Mouse (Mus musculus) left cerebral cortex, postnatal 14 days (tissue): ENCODE measurements around the gene Pole3. TPM values are rescaled to one million over a fixed set of nuclear protein-coding genes. Genes with fewer than 3 reads are reported as not detected.

Experiments
- DNase-seq, 2 experiments: peaks; one replicate each; pipeline ENCODE4 v3.0.0; 2021 to 2022; ENCODE audit warnings: low spot score in 2 of 2, mixed read lengths in 1 of 2
- intact Hi-C: fragments of 180-260 bp; cut with DNase I; formaldehyde crosslinking; loops from one replicate; pipeline ENCODE4 v1.15.1; 2025
- total RNA-seq, 2 experiments: library from RNA; stranded (reverse); gene quantifications; 2 replicates each; pipeline ENCODE4 v1.2.3; 2021

The Pole3 gene
- total RNA-seq, 2 experiments from 2014 or later = 19.5 to 24.4 TPM

- intact Hi-C loops = no loop called here
Observed at GRCm38 (mm10) chr4:62519849-62520233, 5.0 kb downstream of the Pole3 start, which contains the start of gene Alad. Alad (minus strand) TSS chr4:62519918.

GRCm38 (mm10) chr4:62519122-62519848 lies 5.6 kb downstream of the Pole3 start:
- peak in 1 of 2 experiments; percentile 39 for DNase-seq
- intact Hi-C loops = no loop called here

More at GRCm38 (mm10) chr4:62519849-62520233, 5.0 kb downstream of the Pole3 start, which contains the start of gene Alad:
- DNase-seq = peak; percentile 50 to 77

- DNase-seq = no peak
- intact Hi-C loops = no loop called here
Observed at GRCm38 (mm10) chr4:62518416-62519121, 6.3 kb downstream of the Pole3 start.

GRCm38 (mm10) chr4:62517538-62518415 lies 7.1 kb downstream of the Pole3 start:
- no peak for DNase-seq
- intact Hi-C loops = no loop called here

- intact Hi-C loops = no loop called here
- no peak for DNase-seq
Observed at GRCm38 (mm10) chr4:62517046-62517445, 7.8 kb downstream of the Pole3 start.

GRCm38 (mm10) chr4:62516579-62516978 lies 8.3 kb downstream of the Pole3 start:
- DNase-seq = no peak
- intact Hi-C loops = no loop called here

- no peak for DNase-seq
- intact Hi-C loops = no loop called here
Observed at GRCm38 (mm10) chr4:62516079-62516478, 8.8 kb downstream of the Pole3 start.

GRCm38 (mm10) chr4:62515490-62515889 lies 9.4 kb downstream of the Pole3 start:
- intact Hi-C loops = no loop called here
- no peak for DNase-seq

- DNase-seq = no peak
- intact Hi-C loops = no loop called here
Observed at GRCm38 (mm10) chr4:62514995-62515394, 9.9 kb downstream of the Pole3 start.

- intact Hi-C loops = no loop called here
- no peak for DNase-seq
Observed at GRCm38 (mm10) chr4:62513998-62514506, 10.8 kb downstream of the Pole3 start.

GRCm38 (mm10) chr4:62509946-62510345 lies 14.9 kb downstream of the Pole3 start:
- intact Hi-C loops = no loop called here
- no peak for DNase-seq

- no peak for DNase-seq
- intact Hi-C loops = no loop called here
Observed at GRCm38 (mm10) chr4:62508839-62509238, 16.0 kb downstream of the Pole3 start.

- intact Hi-C loops = no loop called here
- DNase-seq = no peak
Observed at GRCm38 (mm10) chr4:62506798-62507197, 18.1 kb downstream of the Pole3 start.

GRCm38 (mm10) chr4:62505991-62506390 lies 18.9 kb downstream of the Pole3 start:
- intact Hi-C loops = no loop called here
- no peak for DNase-seq

GRCm38 (mm10) chr4:62503374-62503970 lies 21.4 kb downstream of the Pole3 start, which contains the start of gene Hdhd3:
Hdhd3 (minus strand) TSS chr4:62503467.
- intact Hi-C loops = loop anchor here (5.0 kb wide), 1 partner anchor 46 kb away; no protein-coding TSS in a partner anchor
- DNase-seq = no peak

GRCm38 (mm10) chr4:62502969-62503368 lies 21.9 kb downstream of the Pole3 start:
- DNase-seq = no peak
- intact Hi-C loops = loop anchor here (5.0 kb wide), 1 partner anchor 46 kb away; no protein-coding TSS in a partner anchor

- intact Hi-C loops = loop anchor here (5.0 kb wide), 1 partner anchor 45 kb away; no protein-coding TSS in a partner anchor
- DNase-seq = peak; percentile 80 to 88
Observed at GRCm38 (mm10) chr4:62501964-62502732, 22.7 kb downstream of the Pole3 start.

- intact Hi-C loops = loop anchor here (5.0 kb wide), 1 partner anchor 44 kb away; no protein-coding TSS in a partner anchor
Observed at GRCm38 (mm10) chr4:62501534-62501933, 23.3 kb downstream of the Pole3 start.

More at GRCm38 (mm10) chr4:62501534-62501933, 23.3 kb downstream of the Pole3 start:
- DNase-seq = no peak
